Mouse (Mus musculus) stomach, postnatal 0 days (tissue): ENCODE results near the gene Hsh2d.

Experiments used
- CTCF ChIP-seq: IDR thresholded peaks from 2 replicates; pipeline ENCODE4 v1.5.1; 2016; ENCODE audit warnings: antibody characterized with exemption, low read depth, mild to moderate bottlenecking, moderate library complexity
- EP300 ChIP-seq: optimal IDR thresholded peaks from 2 replicates; pipeline ENCODE3; 2016; ENCODE audit warnings: antibody characterized with exemption

DNA sequence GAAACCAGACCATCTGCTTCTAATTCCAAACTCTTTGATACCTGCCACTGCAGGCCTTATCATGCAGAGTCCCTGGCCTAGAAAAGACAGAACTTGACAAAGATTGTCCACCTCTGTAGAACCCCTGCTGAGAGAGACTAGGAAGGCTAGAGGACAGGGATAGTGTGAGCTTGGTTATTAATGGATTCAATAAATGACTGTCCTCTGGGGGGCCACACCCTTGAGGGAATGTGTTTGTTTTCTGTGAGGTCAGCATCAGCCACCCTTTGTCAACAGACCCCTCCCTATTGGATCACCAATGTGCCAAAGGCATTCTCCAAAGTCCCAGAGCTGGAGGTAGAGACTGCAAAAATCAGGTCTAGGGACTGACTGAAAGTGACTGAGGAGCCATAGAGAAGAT is 2.6 kb downstream of the Hsh2d start:
- TF ChIP-seq CTCF: no peak
- TF ChIP-seq EP300: no peak
